14 mouse cellular contexts compared by ENCODE assay signal in the genomic region with DNA sequence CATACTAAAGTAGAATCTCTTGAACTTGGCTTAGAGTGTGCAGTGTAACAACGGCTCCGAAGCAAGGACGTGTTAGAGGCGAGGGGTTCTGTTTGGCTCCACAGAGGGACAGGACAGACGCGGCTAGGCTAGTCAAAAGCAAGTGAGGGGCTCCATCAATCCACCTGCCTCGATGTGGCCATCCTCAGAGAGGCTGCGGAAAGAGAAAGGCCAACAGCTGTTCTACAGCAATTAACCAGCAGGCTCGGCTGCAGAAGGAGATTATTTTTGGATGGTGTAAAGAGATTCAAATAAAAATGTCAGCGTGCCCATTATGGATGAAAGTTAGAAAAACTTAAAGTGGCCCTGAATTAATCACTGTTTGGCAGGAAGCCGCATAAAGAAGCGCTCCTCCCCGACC.
DNase-seq lines count a peak whose midpoint lies in the region; ATAC-seq and TF ChIP-seq lines count a peak whose summit lies in the region.
"Had no signal": no experiment of that assay in that cellular context is flagged by ENCODE, and none has a peak within 500 bp of the region (broad histone marks: within the 10 kb centered on the region; RNA-seq: fewer than 3 reads in every experiment).

No protein-coding gene starts in this region.

- H3K9ac ChIP-seq in kidney, postnatal 0 days (ENCODE audit: low read depth, low read length) = no peak overlapping the region
- no peak overlapping the region for H3K9ac ChIP-seq in kidney, embryonic 15.5 days
- no peak overlapping the region for H3K9ac ChIP-seq in embryonic facial prominence, embryonic 11.5 days (replicated peaks; ENCODE audit: low read length)
- no peak overlapping the region for H3K9ac ChIP-seq in limb, embryonic 12.5 days (replicated peaks)
- H3K9ac ChIP-seq: limb, embryonic 13.5 days; midbrain, embryonic 13.5 days had no signal

- ATAC-seq in kidney, postnatal 0 days (replicated peaks; ENCODE audit: low FRiP score, low read depth) = no peak
- no peak for ATAC-seq in kidney, embryonic 15.5 days (replicated peaks; ENCODE audit: low FRiP score)
- ATAC-seq in embryonic facial prominence, embryonic 11.5 days (replicated peaks; ENCODE audit: insufficient number of reproducible peaks, low FRiP score, low TSS enrichment, low read depth) = no peak
- ATAC-seq in limb, embryonic 12.5 days (ENCODE audit: insufficient number of reproducible peaks, insufficient read depth, low FRiP score, low TSS enrichment, low read depth) = no peak
- ATAC-seq: midbrain, embryonic 13.5 days had no signal

- H3K4me2 ChIP-seq in kidney, postnatal 0 days (ENCODE audit: low read length) = no peak overlapping the region
- no peak overlapping the region for H3K4me2 ChIP-seq in kidney, embryonic 15.5 days
- no peak overlapping the region for H3K4me2 ChIP-seq in embryonic facial prominence, embryonic 11.5 days (ENCODE audit: low read depth, low read length)
- H3K4me2 ChIP-seq in limb, embryonic 12.5 days = 0 out of 2 replicates have a peak overlapping the region, but pooled peaks have one; percentile 45

- no peak for TF ChIP-seq POLR2A in lung, adult 2 months (IDR thresholded peaks at IDR 0.05; ENCODE audit: borderline replicate concordance, extremely low read depth, low read depth, low read length)

- no peak for TF ChIP-seq CTCF in kidney, postnatal 0 days (IDR thresholded peaks at IDR 0.05; ENCODE audit: low read depth)
- TF ChIP-seq CTCF in lung, adult 2 months (IDR thresholded peaks at IDR 0.05; ENCODE audit: insufficient read depth, low read length) = no peak

- peak; percentile 2 to 8 for DNase-seq in frontal cortex, postnatal 36 days (ENCODE audit: low spot score in 2 of 2)
- DNase-seq in frontal cortex, postnatal 25 days (ENCODE audit: low spot score in 2 of 2) = no peak
- DNase-seq in kidney, postnatal 0 days (ENCODE audit: low spot score) = peak; percentile 48
- peak; percentile 24 for DNase-seq in embryonic facial prominence, embryonic 11.5 days (ENCODE audit: low spot score)
- no peak for DNase-seq in lung, adult 2 months
- DNase-seq in c-Kit-positive CD71-positive TER-119-positive erythroid progenitor cells, embryonic 14.5 days (ENCODE audit: low spot score) = no peak
- DNase-seq: cerebellum, adult 2 months; gastrocnemius, postnatal 14 days; thymus, postnatal 25 days had no signal

- 9% methylated on average over 13 of the region's 13 CpGs for WGBS in kidney, postnatal 0 days
- WGBS in kidney, embryonic 15.5 days = 12% methylated on average over 13 of the region's 13 CpGs
- 23% methylated on average over 13 of the region's 13 CpGs for WGBS in embryonic facial prominence, embryonic 11.5 days
- 9% methylated on average over 13 of the region's 13 CpGs for WGBS in limb, embryonic 12.5 days
- WGBS in lung, adult 2 months = 29% methylated on average over 13 of the region's 13 CpGs

- no peaks in the 10 kb centered on the region for H3K4me1 ChIP-seq in kidney, postnatal 0 days (replicated peaks; ENCODE audit: insufficient read depth, low read length)
- H3K4me1 ChIP-seq in kidney, embryonic 15.5 days = peaks cover 29% of the 10 kb centered on the region
- H3K4me1 ChIP-seq in embryonic facial prominence, embryonic 11.5 days (ENCODE audit: control insufficient read depth, insufficient read depth, low read length) = no peaks in the 10 kb centered on the region; the same call in 1 of the 2 replicates
- H3K4me1 ChIP-seq in limb, embryonic 12.5 days (replicated peaks) = peaks cover 30% of the 10 kb centered on the region
- no peaks in the 10 kb centered on the region for H3K4me1 ChIP-seq in lung, adult 2 months (ENCODE audit: control insufficient read depth, insufficient read depth, low read length)

- H3K27ac ChIP-seq in kidney, postnatal 0 days = no peak overlapping the region
- H3K27ac ChIP-seq in kidney, embryonic 15.5 days = no peak overlapping the region
- H3K27ac ChIP-seq in embryonic facial prominence, embryonic 11.5 days (replicated peaks; ENCODE audit: low read depth, low read length) = no peak overlapping the region
- no peak overlapping the region for H3K27ac ChIP-seq in limb, embryonic 12.5 days
- H3K27ac ChIP-seq: midbrain, embryonic 13.5 days; stomach, postnatal 0 days had no signal

- no peak overlapping the region for H3K4me3 ChIP-seq in kidney, postnatal 0 days (replicated peaks; ENCODE audit: low read depth, low read length)
- no peak overlapping the region for H3K4me3 ChIP-seq in kidney, embryonic 15.5 days (replicated peaks)
- H3K4me3 ChIP-seq in embryonic facial prominence, embryonic 11.5 days (ENCODE audit: low read depth, low read length) = no peak overlapping the region
- H3K4me3 ChIP-seq in limb, embryonic 12.5 days (replicated peaks) = no peak overlapping the region
- H3K4me3 ChIP-seq in lung, adult 2 months (replicated peaks; ENCODE audit: extremely low read depth, low read depth, low read length) = no peak overlapping the region
- H3K4me3 ChIP-seq: limb, embryonic 13.5 days; midbrain, embryonic 13.5 days had no signal

- H3K9me3 ChIP-seq in kidney, postnatal 0 days (replicated peaks; ENCODE audit: low read length) = no peaks in the 10 kb centered on the region
- H3K9me3 ChIP-seq in kidney, embryonic 15.5 days (replicated peaks) = no peaks in the 10 kb centered on the region
- no peaks in the 10 kb centered on the region for H3K9me3 ChIP-seq in embryonic facial prominence, embryonic 11.5 days (replicated peaks; ENCODE audit: control insufficient read depth, low read length)
- H3K9me3 ChIP-seq in limb, embryonic 12.5 days = no peaks in the 10 kb centered on the region
- H3K9me3 ChIP-seq: limb, embryonic 13.5 days; midbrain, embryonic 13.5 days had no signal

- H3K36me3 ChIP-seq in kidney, postnatal 0 days (ENCODE audit: insufficient read depth, low read length) = no peaks in the 10 kb centered on the region
- H3K36me3 ChIP-seq in kidney, embryonic 15.5 days = no peaks in the 10 kb centered on the region
- H3K36me3 ChIP-seq in embryonic facial prominence, embryonic 11.5 days (replicated peaks; ENCODE audit: control insufficient read depth, insufficient read depth, low read depth, low read length) = no peaks in the 10 kb centered on the region
- no peaks in the 10 kb centered on the region for H3K36me3 ChIP-seq in limb, embryonic 12.5 days
- H3K36me3 ChIP-seq: limb, embryonic 13.5 days; midbrain, embryonic 13.5 days had no signal

- H3K27me3 ChIP-seq in kidney, postnatal 0 days (ENCODE audit: insufficient read depth, low read length) = 0 out of 2 replicates have a peak, but pooled peaks cover 5% of the 10 kb centered on the region
- peaks cover 41% of the 10 kb centered on the region for H3K27me3 ChIP-seq in kidney, embryonic 15.5 days
- peaks cover 2% of the 10 kb centered on the region; the same call in 1 of the 2 replicates for H3K27me3 ChIP-seq in embryonic facial prominence, embryonic 11.5 days (ENCODE audit: control insufficient read depth, insufficient read depth, low read length)
- peaks cover 89% of the 10 kb centered on the region for H3K27me3 ChIP-seq in limb, embryonic 12.5 days

Comparison
In these comparisons a context has a peak if more than half of its experiments do, and no peak if none do; other contexts are left out.
1. DNase-seq: peak in frontal cortex, postnatal 36 days (2 of 2), kidney, postnatal 0 days (single experiment) and embryonic facial prominence, embryonic 11.5 days (single experiment); none in frontal cortex, postnatal 25 days (0 of 2), lung, adult 2 months (single experiment) and c-Kit-positive CD71-positive TER-119-positive erythroid progenitor cells, embryonic 14.5 days (single experiment).